Mouse (Mus musculus): ENCODE measurements around the gene Cers3. TPM values are rescaled to one million over a fixed set of nuclear protein-coding genes. Genes with fewer than 3 reads are reported as not detected.

The Cers3 gene
- under 1 TPM in 1 of 2 experiments, not detected in 1; 0.50 TPM for total RNA-seq (2023)

GRCm38 (mm10) chr7:66743377-66743781 lies at the start of gene Cers3:
TSS of gene Cers3 (plus strand) at chr7:66743504.

GRCm38 (mm10) chr7:66839463-66840007 lies 96.2 kb downstream of the Cers3 start, which contains the start of gene Adamts17:
TSS of gene Adamts17 (plus strand) at chr7:66839735.

Other genes starting within 250 kb of the Cers3 start
- 10 to 100 TPM; 42.6 to 50.0 TPM for gene Asb7, start 53.9 kb upstream of the Cers3 start, total RNA-seq (2023)
- 10 to 100 TPM; 17.0 to 18.2 TPM for gene Lins1, start 53.6 kb upstream of the Cers3 start, total RNA-seq (2023)
- gene Adamts17, start 96.2 kb downstream of the Cers3 start, total RNA-seq (2023), result under 1 TPM; 0.09 TPM